Mouse (Mus musculus) cerebellum, adult 8-10 months (tissue): ENCODE data around the gene Cryga.

Source experiments
- DNase-seq: peaks from one replicate; pipeline ENCODE4 v3.0.0; 2022

The Cryga gene

GRCm38 (mm10) chr1:65103273-65103672, at the start of gene Cryga:
Gene Cryga (minus strand): TSS chr1:65103373.
- DNase-seq: no peak

- no peak for DNase-seq
Observed at GRCm38 (mm10) chr1:65147971-65148370, 44.8 kb upstream of the Cryga start.

GRCm38 (mm10) chr1:65147326-65147725, 44.2 kb upstream of the Cryga start:
- DNase-seq: no peak

- DNase-seq: no peak
Observed at GRCm38 (mm10) chr1:65146601-65147000, 43.4 kb upstream of the Cryga start.

GRCm38 (mm10) chr1:65144783-65145182, 41.6 kb upstream of the Cryga start:
- DNase-seq: no peak

- DNase-seq: no peak
Observed at GRCm38 (mm10) chr1:65137560-65137959, 34.4 kb upstream of the Cryga start.

- no peak for DNase-seq
Observed at GRCm38 (mm10) chr1:65132833-65133232, 29.7 kb upstream of the Cryga start.

GRCm38 (mm10) chr1:65131671-65132070, 28.5 kb upstream of the Cryga start:
- no peak for DNase-seq

- DNase-seq: no peak
Observed at GRCm38 (mm10) chr1:65130226-65130625, 27.1 kb upstream of the Cryga start.

GRCm38 (mm10) chr1:65129634-65130180, 26.5 kb upstream of the Cryga start:
- DNase-seq: no peak

- DNase-seq: no peak
Observed at GRCm38 (mm10) chr1:65122574-65123372, 19.6 kb upstream of the Cryga start, which contains the start of gene D630023F18Rik. Gene D630023F18Rik (minus strand): TSS chr1:65123214.

GRCm38 (mm10) chr1:65119438-65119837, 16.3 kb upstream of the Cryga start, which contains the start of gene Gm28845:
Gene Gm28845 (minus strand): TSS chr1:65119558.
- no peak for DNase-seq

GRCm38 (mm10) chr1:65118150-65118913, 15.2 kb upstream of the Cryga start:
- no peak for DNase-seq

GRCm38 (mm10) chr1:65113536-65114172, 10.5 kb upstream of the Cryga start:
- DNase-seq: no peak

- no peak for DNase-seq
Observed at GRCm38 (mm10) chr1:65112807-65113196, 9.6 kb upstream of the Cryga start.

GRCm38 (mm10) chr1:65112031-65112806, 9.0 kb upstream of the Cryga start:
- DNase-seq: peak; percentile 69

- DNase-seq: no peak
Observed at GRCm38 (mm10) chr1:65109756-65110435, 6.7 kb upstream of the Cryga start.

- DNase-seq: no peak
Observed at GRCm38 (mm10) chr1:65109196-65109595, 6.0 kb upstream of the Cryga start.

- no peak for DNase-seq
Observed at GRCm38 (mm10) chr1:65107654-65108279, 4.6 kb upstream of the Cryga start.

GRCm38 (mm10) chr1:65096953-65097352, 6.2 kb downstream of the Cryga start:
- no peak for DNase-seq

GRCm38 (mm10) chr1:65091566-65091965, 11.6 kb downstream of the Cryga start:
- DNase-seq: no peak
